Mouse (Mus musculus) ES-Bruce4 (cell line): ENCODE data around the gene Vmn1r233. TPM values are rescaled to one million over a fixed set of nuclear protein-coding genes. Genes with fewer than 3 reads are reported as not detected.

Experiments used
- H3K27ac ChIP-seq: 2 replicates; pipeline ENCODE4 v1.5.1; 2012; ENCODE audit warnings: low read length, inconsistent platforms; ENCODE audit not compliant: insufficient read depth
- H3K27me3 ChIP-seq: 2 replicates; pipeline ENCODE4 v1.6.1; 2012; ENCODE audit warnings: mild to moderate bottlenecking, low read length, inconsistent platforms; ENCODE audit not compliant: control insufficient read depth, poor library complexity, insufficient read depth, severe bottlenecking
- H3K36me3 ChIP-seq: 2 replicates; pipeline ENCODE4 v1.6.1; 2012; ENCODE audit warnings: inconsistent platforms, mild to moderate bottlenecking, low read length, moderate library complexity; ENCODE audit not compliant: control insufficient read depth, poor library complexity, insufficient read depth, severe bottlenecking
- H3K4me1 ChIP-seq: one replicate; pipeline ENCODE4 v1.8.1; 2011; ENCODE audit warnings: low read length; ENCODE audit not compliant: control insufficient read depth, insufficient read depth
- H3K4me3 ChIP-seq: 2 replicates; pipeline ENCODE4 v1.5.1; 2011; ENCODE audit warnings: low read depth, mild to moderate bottlenecking, low read length
- H3K9ac ChIP-seq: 2 replicates; pipeline ENCODE4 v1.6.1; 2012; ENCODE audit warnings: low read depth, mild to moderate bottlenecking, inconsistent platforms; ENCODE audit not compliant: poor library complexity, severe bottlenecking
- H3K9me3 ChIP-seq: replicated peaks from 2 replicates; pipeline ENCODE4 v1.6.1; 2012; ENCODE audit warnings: mild to moderate bottlenecking, low read length, inconsistent platforms; ENCODE audit not compliant: control insufficient read depth, poor library complexity, insufficient read depth, severe bottlenecking
- CTCF ChIP-seq: IDR thresholded peaks from one replicate; pipeline ENCODE4 v1.8.1; 2011; ENCODE audit warnings: low read depth, low read length
- EP300 ChIP-seq: IDR thresholded peaks from 2 replicates; pipeline ENCODE4 v1.6.1; 2011; ENCODE audit warnings: low read depth, low read length; ENCODE audit not compliant: insufficient read depth
- POLR2A ChIP-seq: IDR thresholded peaks from one replicate; pipeline ENCODE4 v1.8.1; 2011; ENCODE audit warnings: low read length; ENCODE audit not compliant: insufficient read depth
- polyA plus RNA-seq: library from polyadenylated mRNA; stranded (reverse); fragments of >200 nt; gene quantifications from 2 replicates; pipeline ENCODE4 v1.2.4, GENCODE M21; 2011; ENCODE audit warnings: low read depth; ENCODE audit not compliant: missing spikeins, insufficient read depth, insufficient read length

Gene Vmn1r233
- not detected in 2 replicates for polyA plus RNA-seq

GRCm38 (mm10) chr17:20996364-20996763 lies at the start of gene Vmn1r233:
Gene Vmn1r233 (minus strand): TSS chr17:20996464.
- Histone ChIP-seq H3K27ac (no peak within 1 kb of the TSS), H3K4me3 (no peak within 1 kb of the TSS), H3K36me3 (no peaks in the 10 kb centered on the region), H3K27me3 (no peaks in the 10 kb centered on the region), H3K9ac (no peak within 1 kb of the TSS), H3K9me3 (no peaks in the 10 kb centered on the region), H3K4me1 (no peaks in the 10 kb centered on the region)
- TF ChIP-seq CTCF = no peak
- TF ChIP-seq POLR2A = no peak
- no peak for TF ChIP-seq EP300

GRCm38 (mm10) chr17:21018410-21019080 lies 22.3 kb upstream of the Vmn1r233 start:
- TF ChIP-seq EP300 = no peak
- TF ChIP-seq CTCF = no peak
- TF ChIP-seq POLR2A = no peak
- Histone ChIP-seq H3K9ac (no peak overlapping the region), H3K36me3 (peaks cover 9% of the 10 kb centered on the region; the same call in 1 of the 2 replicates), H3K9me3 (no peaks in the 10 kb centered on the region), H3K27me3 (no peaks in the 10 kb centered on the region), H3K4me1 (no peaks in the 10 kb centered on the region), H3K27ac (no peak overlapping the region), H3K4me3 (no peak overlapping the region)

- H3K36me3 ChIP-seq = peaks cover 6% of the 10 kb centered on the region
- H3K9me3 ChIP-seq = no peaks in the 10 kb centered on the region
- H3K9ac ChIP-seq = peak overlapping the region; percentile 63
- peak overlapping the region; percentile 52 for H3K4me3 ChIP-seq
- peaks cover 1% of the 10 kb centered on the region for H3K4me1 ChIP-seq
- TF ChIP-seq EP300 = no peak
- no peak for TF ChIP-seq POLR2A
- TF ChIP-seq CTCF = no peak
- no peak overlapping the region for H3K27ac ChIP-seq
- H3K27me3 ChIP-seq = no peaks in the 10 kb centered on the region
These were observed 13.5 kb upstream of the Vmn1r233 start for GRCm38 (mm10) chr17:21009726-21010125.

- Histone ChIP-seq H3K4me3 (peak within 1 kb of the TSS; percentile 93), H3K9ac (peak within 1 kb of the TSS; percentile 63), H3K4me1 (peaks cover 1% of the 10 kb centered on the region), H3K27ac (no peak within 1 kb of the TSS), H3K9me3 (no peaks in the 10 kb centered on the region), H3K27me3 (no peaks in the 10 kb centered on the region), H3K36me3 (peaks cover 6% of the 10 kb centered on the region)
- TF ChIP-seq POLR2A (peak; percentile 73), EP300 (no peak), CTCF (no peak)
These were observed 12.4 kb upstream of the Vmn1r233 start, which contains the start of gene Zfp160 for GRCm38 (mm10) chr17:21008382-21009331. Gene Zfp160 (plus strand): TSS chr17:21008903.

- Histone ChIP-seq H3K4me3 (no peak overlapping the region), H3K36me3 (no peaks in the 10 kb centered on the region), H3K9ac (no peak overlapping the region), H3K9me3 (no peaks in the 10 kb centered on the region), H3K27ac (no peak overlapping the region), H3K27me3 (no peaks in the 10 kb centered on the region), H3K4me1 (no peaks in the 10 kb centered on the region)
- no peak for TF ChIP-seq CTCF
- TF ChIP-seq POLR2A = no peak
- no peak for TF ChIP-seq EP300
These were observed 2.5 kb downstream of the Vmn1r233 start for GRCm38 (mm10) chr17:20993716-20994115.

- Histone ChIP-seq H3K9me3 (no peaks in the 10 kb centered on the region), H3K27ac (no peak overlapping the region), H3K4me1 (no peaks in the 10 kb centered on the region), H3K36me3 (peaks cover 54% of the 10 kb centered on the region), H3K27me3 (no peaks in the 10 kb centered on the region), H3K9ac (no peak overlapping the region), H3K4me3 (no peak overlapping the region)
- TF ChIP-seq CTCF = no peak
- TF ChIP-seq EP300 = no peak
- TF ChIP-seq POLR2A = no peak
These were observed 29.6 kb downstream of the Vmn1r233 start for GRCm38 (mm10) chr17:20966681-20967080.
